Mouse (Mus musculus): Measurements from ENCODE around the gene Tssk1.

GRCm38 (mm10) chr16:17853263-17853662 lies 40.8 kb upstream of the Tssk1 start:
- TF ChIP-seq EP300 (IDR thresholded peaks at IDR 0.05; ENCODE audit: insufficient read depth, low read depth, low read length), result no peak
- TF ChIP-seq CTCF (IDR thresholded peaks at IDR 0.05; ENCODE audit: low read depth, low read length), result no peak

Measured in ES-Bruce4 (cell line).